Mouse (Mus musculus) forelimb bud, embryonic 11.5 days (tissue): ENCODE data around the gene Ecm2.

ENCODE experiments used
- DNase-seq: peaks from one replicate; pipeline ENCODE4 v3.0.0-alpha.2; 2012; ENCODE audit warnings: low read depth, low spot score

Ecm2 gene

DNA sequence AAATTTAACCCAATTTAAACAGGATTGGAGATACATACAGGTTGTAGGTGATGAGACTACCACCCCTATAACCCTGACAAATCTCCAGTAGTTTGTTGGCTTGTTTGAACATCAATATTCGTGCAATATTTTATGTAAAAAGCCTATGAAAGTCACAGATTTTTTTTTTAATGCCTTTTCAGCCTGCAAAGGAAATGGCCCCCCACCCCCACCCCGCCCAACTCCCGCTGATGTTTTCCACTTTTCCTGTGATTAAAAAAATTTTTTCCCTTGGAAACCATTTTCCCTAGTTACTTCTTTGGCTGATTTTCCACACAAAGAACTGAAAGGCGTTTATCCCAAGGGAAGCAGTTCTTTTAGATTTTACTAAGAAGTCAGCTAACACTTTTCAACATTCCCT lies at the start of gene Ecm2:
Ecm2 (plus strand) TSS at position 301 of the 400 bp plus-strand sequence.
- no peak for DNase-seq

DNA sequence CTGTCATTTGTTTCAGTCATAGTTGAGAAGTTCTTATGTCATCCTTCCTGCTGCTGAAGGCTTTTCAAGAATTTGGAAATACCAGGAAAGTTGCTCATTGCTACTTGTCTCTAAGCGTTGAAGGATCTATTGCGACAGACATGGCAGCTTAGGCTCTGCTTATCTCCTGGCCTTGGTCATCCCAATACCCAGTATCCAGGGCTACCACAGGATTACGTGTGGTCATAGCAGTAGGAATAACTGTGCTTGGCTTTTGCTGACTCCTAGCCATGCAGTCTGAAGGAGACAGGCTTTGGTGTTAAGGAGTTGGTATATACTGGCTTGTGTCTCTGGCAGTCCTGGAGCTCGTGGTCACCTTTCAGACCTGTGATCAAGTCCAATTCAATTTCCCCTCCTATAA lies 44.3 kb upstream of the Ecm2 start:
- no peak for DNase-seq

GRCm38 (mm10) chr13:49460692-49461414 lies 43.8 kb upstream of the Ecm2 start:
- DNase-seq, result no peak

GRCm38 (mm10) chr13:49461458-49462132 lies 43.0 kb upstream of the Ecm2 start:
- DNase-seq, result no peak

GRCm38 (mm10) chr13:49462921-49463320 lies 41.7 kb upstream of the Ecm2 start:
- DNase-seq, result no peak

DNA sequence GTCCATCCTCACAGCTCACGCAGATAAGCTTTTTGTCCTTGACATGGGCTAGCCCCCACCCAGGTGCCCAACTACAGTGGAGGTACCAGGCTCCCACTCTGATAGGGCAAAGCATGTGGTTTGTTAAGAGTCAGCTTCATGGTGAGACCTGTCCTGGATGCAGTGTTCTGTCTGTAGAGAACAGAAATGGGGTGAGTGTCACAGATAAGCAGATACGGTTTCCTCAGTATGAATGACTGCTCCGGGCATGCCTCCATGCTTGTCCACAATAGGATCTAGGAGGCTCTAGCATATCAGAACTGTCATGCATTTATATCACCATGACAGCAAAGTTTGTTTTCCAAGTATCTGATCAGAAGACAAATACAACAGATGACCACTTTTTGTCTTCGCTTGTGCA lies 38.7 kb upstream of the Ecm2 start:
- DNase-seq, result no peak

- no peak for DNase-seq
Observed at GRCm38 (mm10) chr13:49466393-49467075, 38.1 kb upstream of the Ecm2 start.

DNA sequence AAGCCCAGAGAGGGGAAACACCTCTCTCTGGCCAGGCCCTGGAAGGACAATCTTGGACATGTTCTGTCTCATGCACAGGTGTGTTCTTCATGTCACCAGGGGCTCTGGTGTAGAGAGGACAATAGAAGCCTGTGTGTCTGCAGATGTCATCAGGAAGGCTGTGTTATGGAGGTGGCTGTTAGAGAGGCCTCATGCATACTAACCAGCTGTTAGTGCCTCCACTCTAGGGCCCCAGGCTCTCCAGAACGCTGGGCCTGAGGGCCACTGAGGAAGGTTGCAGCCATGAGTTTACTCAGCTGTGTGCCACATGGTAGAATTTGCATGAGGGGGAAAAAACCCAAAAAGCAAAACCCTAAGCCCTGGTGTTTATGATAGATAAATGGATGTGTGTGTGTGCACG lies 37.0 kb upstream of the Ecm2 start:
- no peak for DNase-seq

GRCm38 (mm10) chr13:49469002-49469401 lies 35.6 kb upstream of the Ecm2 start:
- DNase-seq, result no peak

DNA sequence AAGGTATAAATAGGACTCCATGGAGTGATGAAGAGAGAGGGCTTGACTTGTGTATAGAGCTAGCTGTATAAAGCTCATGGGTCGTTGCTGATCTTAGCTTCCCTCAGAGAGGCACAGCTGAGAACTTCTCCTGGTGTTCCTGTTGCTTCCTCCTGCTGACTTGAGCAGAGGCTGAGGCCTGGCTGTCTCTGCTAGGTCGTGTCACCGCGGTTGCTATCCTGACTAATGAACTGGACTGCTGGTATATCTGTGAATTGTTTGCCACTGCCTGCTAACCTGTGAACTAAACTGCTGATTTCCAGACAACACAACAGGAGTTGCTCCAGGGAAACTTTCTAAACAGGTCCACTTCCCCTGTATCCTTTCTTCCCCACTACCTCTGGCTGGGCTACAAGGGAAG lies 34.3 kb upstream of the Ecm2 start:
- no peak for DNase-seq

DNA sequence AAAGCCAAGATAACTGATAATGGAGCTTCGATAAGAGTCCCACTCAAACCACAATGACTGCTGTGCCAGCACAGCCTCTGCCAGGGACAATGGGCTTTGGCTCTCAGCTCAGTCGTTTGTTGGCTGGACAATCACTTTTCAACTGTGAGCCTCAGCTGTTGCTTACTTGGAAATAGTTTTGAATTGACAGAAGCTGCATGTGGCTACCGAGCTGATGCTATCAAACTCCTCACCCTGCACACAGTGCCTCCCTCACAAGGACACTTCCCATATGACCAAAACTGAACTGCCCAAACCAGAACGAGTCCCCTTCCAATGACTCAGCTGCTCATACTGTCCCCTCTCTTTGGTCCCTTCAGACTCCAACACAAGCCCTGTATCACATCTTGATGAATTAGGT lies 33.8 kb upstream of the Ecm2 start:
- no peak for DNase-seq

- DNase-seq, result no peak
Observed at GRCm38 (mm10) chr13:49471981-49472675, 32.5 kb upstream of the Ecm2 start.

GRCm38 (mm10) chr13:49472676-49473005 lies 32.0 kb upstream of the Ecm2 start:
- DNase-seq, result no peak

GRCm38 (mm10) chr13:49477887-49478286 lies 26.7 kb upstream of the Ecm2 start:
- DNase-seq, result no peak

- DNase-seq, result no peak
Observed at GRCm38 (mm10) chr13:49478851-49479374, 25.7 kb upstream of the Ecm2 start.

DNA sequence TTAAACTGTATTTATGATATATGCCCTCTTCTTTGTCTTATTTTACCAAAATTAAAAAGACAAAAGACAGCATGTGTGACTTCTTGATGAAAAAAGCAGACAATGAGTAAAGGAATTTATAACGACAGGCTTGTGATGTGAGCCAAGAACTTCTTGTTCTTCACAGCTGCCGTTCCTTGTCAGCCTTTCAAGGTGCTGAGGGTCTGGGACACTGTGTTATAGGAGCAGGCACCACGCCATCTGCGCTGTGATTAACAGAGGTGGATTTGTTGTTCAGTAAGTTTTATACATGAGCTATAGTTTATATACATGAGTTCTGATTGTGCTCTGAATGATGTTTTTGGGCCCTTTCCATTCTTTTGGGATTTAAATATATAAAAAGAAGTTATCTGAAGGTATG lies 25.2 kb upstream of the Ecm2 start:
- no peak for DNase-seq

GRCm38 (mm10) chr13:49480057-49480456 lies 24.6 kb upstream of the Ecm2 start:
- no peak for DNase-seq

DNA sequence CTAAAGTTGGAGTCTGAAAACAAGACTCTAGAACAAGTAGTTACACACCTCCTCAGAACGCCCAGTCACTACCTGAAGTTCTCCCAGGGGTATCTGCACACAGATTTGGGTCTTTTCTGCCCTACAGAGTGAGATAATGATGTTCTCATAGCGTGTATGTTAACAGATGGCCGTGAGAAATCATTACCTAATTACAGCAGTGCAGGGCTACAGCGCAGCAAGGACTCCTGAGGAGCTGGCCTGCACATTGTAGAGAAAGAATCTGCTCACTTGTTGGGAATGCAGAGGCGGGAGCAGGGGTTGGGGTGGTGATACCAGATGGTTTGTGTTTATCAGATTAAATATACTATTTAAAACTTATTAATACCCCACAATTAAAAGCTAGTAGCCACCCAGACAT lies 24.1 kb upstream of the Ecm2 start:
- DNase-seq, result no peak

GRCm38 (mm10) chr13:49485388-49485787 lies 19.2 kb upstream of the Ecm2 start:
- DNase-seq, result no peak

DNA sequence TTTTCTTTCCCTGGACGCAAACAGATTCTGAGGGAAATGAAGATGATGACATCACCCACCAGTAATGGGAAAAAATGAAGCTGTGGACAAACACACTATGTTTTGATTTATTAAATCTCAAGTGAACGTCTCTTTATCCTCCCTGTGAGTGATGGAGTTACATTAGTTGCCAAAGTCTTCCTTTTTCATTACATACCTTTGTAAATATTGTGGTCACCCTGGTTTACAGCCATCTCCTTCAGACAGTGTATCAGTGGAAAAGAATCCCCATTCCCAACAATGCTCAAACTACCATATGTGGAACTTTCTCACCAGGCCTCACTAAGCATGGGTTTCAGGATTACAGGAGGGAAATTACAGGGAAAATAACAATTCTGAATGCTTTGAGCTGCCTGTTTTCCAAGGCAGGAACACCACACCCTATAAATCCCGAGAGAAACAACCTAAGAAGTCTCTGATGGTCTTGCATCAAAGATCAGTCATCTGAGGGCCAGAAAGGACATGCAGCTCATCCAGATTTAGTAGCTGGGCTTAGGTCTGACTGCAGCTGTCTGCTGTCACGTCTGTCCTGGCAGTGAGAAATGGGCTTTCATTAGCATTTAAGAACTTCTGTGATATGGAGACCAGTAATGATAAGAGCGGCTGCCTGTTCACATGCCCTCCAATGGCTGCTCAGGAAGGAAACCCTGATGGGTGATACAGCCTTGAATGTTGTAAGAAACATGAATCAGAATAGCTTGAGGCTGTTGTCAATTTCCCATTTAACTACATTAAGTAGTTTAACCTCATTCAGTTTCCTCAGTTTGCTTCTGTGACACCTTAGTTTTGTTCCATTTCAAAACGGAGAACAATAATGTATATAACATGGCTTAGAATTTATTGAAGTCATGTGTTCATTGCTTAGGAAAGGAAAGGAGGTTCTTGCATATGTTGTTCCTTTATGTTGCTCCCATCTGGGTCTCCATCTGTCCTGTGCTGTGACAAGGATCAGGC lies 11.9 kb upstream of the Ecm2 start, which contains the start of gene Tes3-ps:
Tes3-ps (plus strand) TSS at position 943 of the 993 bp plus-strand sequence.
- no peak for DNase-seq

GRCm38 (mm10) chr13:49505776-49506175 lies 1.2 kb downstream of the Ecm2 start:
- DNase-seq, result no peak
